Mouse (Mus musculus) MEL (cell line): ENCODE measurements around the gene Prdm11.

Source experiments
- CTCF ChIP-seq, 3 experiments: IDR thresholded peaks in 2 of 3; conservative IDR thresholded peaks in 1 of 3; 2 replicates each; pipeline ENCODE4 v1.5.1; 2011 to 2012; ENCODE audit warnings: low read length in 3 of 3, low read depth in 2 of 3, mild to moderate bottlenecking in 2 of 3, improper control_type of control experiment in 1 of 3, inconsistent platforms in 1 of 3, mixed read lengths in 1 of 3, moderate library complexity in 1 of 3; ENCODE audit not compliant: control insufficient read depth in 1 of 3, insufficient read depth in 1 of 3, poor library complexity in 1 of 3, severe bottlenecking in 1 of 3
- EP300 ChIP-seq, 2 experiments: IDR thresholded peaks; 2 replicates each; pipeline ENCODE4 v1.6.1; 2011; ENCODE audit warnings: improper control_type of control experiment in 2 of 2, low read length in 2 of 2, low read depth in 1 of 2, mild to moderate bottlenecking in 1 of 2

- TF ChIP-seq CTCF (IDR thresholded peaks at IDR 0.05 in 2 of 3, conservative IDR thresholded peaks at IDR 0.05 in 1 of 3; ENCODE audit: control insufficient read depth in 1 of 3, insufficient read depth in 1 of 3, low read depth in 2 of 3, low read length in 3 of 3, poor library complexity in 1 of 3, severe bottlenecking in 1 of 3) (no peak), EP300 (IDR thresholded peaks at IDR 0.05; ENCODE audit: low read depth in 1 of 2, low read length in 2 of 2) (no peak)
These were observed 505 bp upstream of the Prdm11 start for GRCm38 (mm10) chr2:93046509-93046835.
